Mouse (Mus musculus): ENCODE data around the gene Zfp575. TPM values are rescaled to one million over a fixed set of nuclear protein-coding genes. Genes with fewer than 3 reads are reported as not detected.
"Not testable (repeated sequence)": the region's sequence is repeated elsewhere in the genome, so short reads cannot be mapped to it uniquely, and the experiment has no call there.

The Zfp575 gene
- 0.16 and 0.27 TPM in 2 replicates for total RNA-seq (2015)
- total RNA-seq (2017): 0.08 and 0.22 TPM in 2 replicates

DNA sequence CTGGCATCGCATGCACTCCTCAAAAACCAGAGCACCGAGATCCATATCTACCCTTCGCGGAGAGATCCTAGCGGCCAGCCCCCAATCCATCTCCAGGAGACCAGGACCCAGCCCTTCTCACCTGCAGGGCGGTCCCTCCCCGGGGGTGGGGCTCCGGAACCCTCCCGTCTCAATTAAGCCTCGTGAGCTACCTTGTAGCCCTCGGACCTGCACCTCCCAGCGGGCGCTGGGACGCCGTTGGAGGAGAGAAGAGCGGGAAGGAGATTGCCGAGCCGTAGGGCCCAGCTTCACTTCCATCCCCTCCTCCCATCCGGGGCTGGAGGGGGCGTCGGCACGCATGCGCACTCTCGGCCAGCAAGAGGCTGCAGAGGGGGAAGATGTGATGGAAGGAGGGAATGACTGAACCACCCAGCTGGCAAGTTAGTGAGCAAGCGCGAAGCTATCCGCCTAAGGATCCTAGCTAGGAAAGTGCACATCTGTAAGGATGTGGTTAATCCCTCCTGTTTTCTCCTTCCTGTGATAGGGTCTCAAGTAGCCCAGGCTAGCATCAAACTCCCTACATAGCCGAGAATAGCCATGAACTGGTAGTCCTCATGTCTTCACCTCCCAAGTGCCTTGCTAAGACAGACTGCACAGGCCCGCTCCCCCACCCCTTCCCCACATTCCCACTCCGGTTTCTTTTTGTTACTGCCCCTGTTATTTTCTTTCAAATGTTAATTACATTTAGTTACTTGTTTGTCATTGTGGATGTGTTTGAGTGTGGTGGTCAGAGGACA lies at the start of gene Zfp575, which contains the start of gene Ethe1:
Zfp575 (minus strand) TSS at position 312 of the 776 bp plus-strand sequence.
Ethe1 (plus strand) TSS at position 214 of the 776 bp plus-strand sequence.
- ATAC-seq (ENCODE audit: poor library complexity, severe bottlenecking): no peak

DNA sequence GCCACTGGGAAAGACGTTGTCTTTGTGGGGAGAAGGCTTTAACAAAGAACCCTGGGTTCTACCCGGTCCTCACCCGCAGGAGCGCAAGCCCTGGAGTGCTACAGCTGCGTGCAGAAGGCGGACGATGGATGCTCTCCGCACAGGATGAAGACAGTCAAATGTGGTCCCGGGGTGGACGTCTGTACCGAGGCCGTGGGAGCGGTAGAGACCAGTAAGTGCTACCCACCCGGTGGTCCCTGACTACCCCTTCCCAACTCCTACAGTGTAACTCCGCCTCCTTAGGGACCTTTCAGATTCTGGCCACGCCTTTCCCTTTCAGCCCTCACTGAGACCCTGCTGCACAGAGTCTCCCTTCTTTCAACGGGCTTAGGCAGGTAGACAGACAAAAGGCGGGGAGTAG lies 49.6 kb upstream of the Zfp575 start:
- ATAC-seq (ENCODE audit: poor library complexity, severe bottlenecking): no peak

GRCm38 (mm10) chr7:24636264-24636663 lies 48.8 kb upstream of the Zfp575 start, which contains the start of gene Lypd3:
Gene Lypd3 (plus strand): TSS chr7:24636550.
- no peak for ATAC-seq (ENCODE audit: poor library complexity, severe bottlenecking)

GRCm38 (mm10) chr7:24630116-24630880 lies 42.9 kb upstream of the Zfp575 start:
- ATAC-seq (ENCODE audit: poor library complexity, severe bottlenecking): no peak

DNA sequence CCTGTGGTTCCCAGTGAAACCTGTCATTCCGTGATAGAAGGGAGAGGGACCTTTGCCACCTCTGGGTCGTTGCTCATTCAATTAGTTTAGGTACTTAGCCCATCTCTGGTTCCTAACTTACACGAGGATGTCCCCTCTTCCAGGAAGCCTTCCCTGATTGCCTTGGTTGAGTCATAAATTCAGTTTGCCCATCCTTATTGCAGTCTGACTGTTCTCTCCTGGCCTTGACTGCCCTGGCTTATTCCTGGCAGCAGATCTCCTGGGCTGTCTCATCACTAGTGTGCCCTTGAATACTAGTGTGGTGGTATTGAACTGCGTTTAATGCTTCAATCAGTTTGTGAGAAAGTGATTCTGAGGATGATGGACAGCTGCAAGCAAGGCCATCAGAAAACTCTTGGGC lies 42.2 kb upstream of the Zfp575 start:
- ATAC-seq (ENCODE audit: poor library complexity, severe bottlenecking): no peak

GRCm38 (mm10) chr7:24628685-24629610 lies 41.5 kb upstream of the Zfp575 start:
- peak; percentile 99 for ATAC-seq (ENCODE audit: poor library complexity, severe bottlenecking)

- ATAC-seq (ENCODE audit: poor library complexity, severe bottlenecking): no peak
Observed at GRCm38 (mm10) chr7:24622967-24623366, 35.5 kb upstream of the Zfp575 start.

DNA sequence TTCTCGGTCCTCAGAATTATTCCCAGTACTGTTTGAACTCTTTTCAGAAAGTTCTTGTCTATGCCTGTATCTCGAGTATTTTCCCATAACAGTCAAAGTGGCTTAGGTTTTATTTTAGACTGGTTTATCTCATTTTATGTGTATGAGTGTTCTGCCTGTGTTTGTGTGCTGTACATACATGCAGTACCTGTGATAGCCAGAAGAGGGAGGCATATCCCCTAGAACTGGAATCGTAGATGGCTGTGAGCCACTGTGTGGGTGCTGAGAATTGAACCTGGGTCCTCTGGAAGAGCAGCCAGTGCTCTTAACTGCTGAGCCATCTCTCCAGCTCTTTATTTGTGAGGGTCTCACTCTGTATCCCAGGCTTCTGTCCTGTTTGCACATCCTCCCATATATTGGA lies 33.8 kb upstream of the Zfp575 start:
- ATAC-seq (ENCODE audit: poor library complexity, severe bottlenecking): no peak

- no peak for ATAC-seq (ENCODE audit: poor library complexity, severe bottlenecking)
Observed at GRCm38 (mm10) chr7:24619671-24620397, 32.4 kb upstream of the Zfp575 start.

DNA sequence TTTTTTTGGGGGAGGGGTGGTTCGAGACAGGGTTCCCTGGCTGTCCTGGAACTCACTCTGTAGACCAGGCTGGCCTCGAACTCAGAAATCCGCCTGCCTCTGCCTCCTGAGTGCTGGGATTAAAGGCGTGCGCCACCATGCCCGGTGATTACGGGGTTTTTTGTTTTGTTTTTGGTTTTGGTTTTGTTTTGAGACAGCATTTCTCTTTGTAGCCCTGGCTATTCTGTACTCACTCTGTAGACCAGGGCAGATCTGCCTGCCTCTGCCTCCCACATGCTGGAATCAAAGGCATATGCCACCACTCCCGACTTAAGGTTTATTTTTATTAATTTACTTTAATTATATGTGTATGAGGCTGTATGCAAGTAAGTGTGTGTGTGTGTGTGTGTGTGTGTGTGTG lies 30.9 kb upstream of the Zfp575 start:
- ATAC-seq (ENCODE audit: poor library complexity, severe bottlenecking): not testable (repeated sequence)

GRCm38 (mm10) chr7:24617763-24618162 lies 30.3 kb upstream of the Zfp575 start:
- ATAC-seq (ENCODE audit: poor library complexity, severe bottlenecking): peak; percentile 57

DNA sequence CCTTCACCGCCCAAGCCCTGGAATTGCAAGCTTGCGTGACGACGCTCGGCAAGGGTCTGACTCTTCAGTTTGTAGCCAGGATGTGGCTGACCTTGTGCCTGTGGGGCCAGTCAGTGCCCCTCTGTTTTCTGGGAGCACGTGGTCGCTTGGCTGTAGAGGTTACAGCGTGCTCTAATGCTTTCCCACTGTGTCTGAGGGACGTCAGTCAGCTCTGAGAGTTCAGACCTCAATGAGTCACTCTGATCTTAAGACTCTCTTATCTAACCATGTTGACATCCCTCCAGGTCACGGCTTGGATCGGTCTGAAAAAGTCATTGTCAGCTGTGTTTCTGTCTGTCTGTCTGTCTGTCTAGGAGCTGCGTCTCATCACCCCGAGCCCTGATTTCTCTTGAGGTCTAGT lies 27.4 kb upstream of the Zfp575 start:
- ATAC-seq (ENCODE audit: poor library complexity, severe bottlenecking): no peak

- no peak for ATAC-seq (ENCODE audit: poor library complexity, severe bottlenecking)
Observed at GRCm38 (mm10) chr7:24612308-24612910, 25.0 kb upstream of the Zfp575 start.

DNA sequence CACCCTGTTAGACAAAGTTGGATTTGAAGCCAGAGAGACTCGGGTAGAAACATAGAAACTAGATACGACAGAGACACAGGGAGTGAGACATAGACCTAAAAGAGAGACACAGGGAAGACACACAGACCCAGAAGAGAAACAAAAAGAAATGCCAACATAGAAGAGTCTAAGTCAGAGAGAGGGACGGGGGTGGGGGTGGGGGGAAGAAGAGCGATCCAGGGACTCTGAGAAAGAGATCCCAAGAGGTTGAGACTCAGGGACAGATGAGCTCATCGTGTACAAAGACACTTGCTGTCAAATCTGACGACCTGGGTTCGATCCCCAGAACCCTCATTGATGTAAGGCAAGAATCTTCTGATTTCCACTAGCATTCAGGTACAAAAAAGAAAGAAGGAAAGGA lies 24.3 kb upstream of the Zfp575 start:
- no peak for ATAC-seq (ENCODE audit: poor library complexity, severe bottlenecking)

- peak; percentile 85 for ATAC-seq (ENCODE audit: poor library complexity, severe bottlenecking)
Observed at GRCm38 (mm10) chr7:24610879-24611494, 23.5 kb upstream of the Zfp575 start.

- ATAC-seq (ENCODE audit: poor library complexity, severe bottlenecking): peak; percentile 19; the same call in 1 of the 2 replicates
Observed at GRCm38 (mm10) chr7:24610144-24610878, 22.9 kb upstream of the Zfp575 start, which contains the start of gene Phldb3. Gene Phldb3 (plus strand): TSS chr7:24610763.

DNA sequence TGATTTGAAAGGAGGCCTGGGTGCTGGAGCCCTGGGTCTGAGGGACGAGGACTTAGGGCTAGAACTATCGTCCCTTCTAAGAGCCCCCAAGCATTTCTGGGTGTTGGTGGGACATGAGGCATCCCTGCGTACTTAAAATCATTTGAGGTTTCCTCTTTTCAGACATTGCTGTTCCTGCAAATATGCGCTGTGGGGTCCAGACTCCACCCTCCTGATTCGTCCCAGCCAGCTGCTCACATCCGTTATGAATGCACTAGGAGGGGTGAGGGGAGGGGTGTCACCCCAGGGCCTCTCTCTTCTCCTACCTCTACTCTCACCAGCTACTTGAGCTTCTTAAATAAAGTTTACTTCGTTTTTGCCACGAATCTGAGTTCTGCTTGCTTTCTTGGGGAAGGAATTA lies 21.1 kb upstream of the Zfp575 start:
- ATAC-seq (ENCODE audit: poor library complexity, severe bottlenecking): no peak

DNA sequence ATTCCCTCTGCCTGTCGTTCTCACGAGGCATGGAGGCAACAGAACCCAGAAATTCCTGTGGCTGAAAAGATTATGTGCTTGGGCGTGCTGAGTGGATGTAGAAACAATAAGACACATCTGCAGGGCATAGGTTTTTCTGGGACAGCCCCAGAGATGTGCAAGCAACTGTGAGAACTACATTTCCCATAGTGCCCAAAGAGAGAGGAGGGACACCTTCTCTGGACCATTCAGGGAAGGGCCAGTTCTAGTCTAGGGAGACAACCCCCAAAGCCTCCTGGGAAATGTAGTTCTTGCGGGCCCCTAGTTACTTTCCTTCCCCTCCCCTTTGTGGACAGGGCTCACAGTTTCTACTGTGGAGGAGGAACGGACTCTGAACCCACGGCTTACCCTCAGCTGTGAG lies 20.6 kb upstream of the Zfp575 start:
- peak; percentile 70 for ATAC-seq (ENCODE audit: poor library complexity, severe bottlenecking)
